In genomic region chr16:26447594-26447993, GRCm38 (mm10) we compare ENCODE assay signal across 9 mouse cellular contexts. TPM values are rescaled to one million over a fixed set of nuclear protein-coding genes. Genes with fewer than 3 reads are reported as not detected.
DNase-seq lines count a peak whose midpoint lies in the region; ATAC-seq and TF ChIP-seq lines count a peak whose summit lies in the region.
"Had no signal": no experiment of that assay in that cellular context is flagged by ENCODE, and none has a peak within 500 bp of the region (broad histone marks: within the 10 kb centered on the region; RNA-seq: fewer than 3 reads in every experiment).

No protein-coding gene starts in this region.

- TF ChIP-seq RAD21 in MEL (IDR thresholded peaks at IDR 0.05; ENCODE audit: low read depth, low read length) = no peak; the same call in none of the 2 replicates

- TF ChIP-seq CTCF in kidney, adult 2 months (conservative IDR thresholded peaks at IDR 0.05; ENCODE audit: insufficient read depth, insufficient read length, low read depth, low read length) = peak; percentile 26; the same call in 1 of the 2 replicates
- TF ChIP-seq CTCF in MEL (IDR thresholded peaks at IDR 0.05 in 2 of 3, conservative IDR thresholded peaks at IDR 0.05 in 1 of 3; ENCODE audit: control insufficient read depth in 1 of 3, insufficient read depth in 1 of 3, low read depth in 2 of 3, low read length in 3 of 3, poor library complexity in 1 of 3, severe bottlenecking in 1 of 3) = peak in 1 of 3 experiments; percentile 20; a peak in 1 of 6 replicates

- no peaks in the 10 kb centered on the region for H3K36me3 ChIP-seq in kidney, adult 2 months (ENCODE audit: control insufficient read depth, insufficient read depth, low read length)
- H3K36me3 ChIP-seq in kidney, embryonic 16.5 days (ENCODE audit: insufficient read depth, low read length) = no peaks in the 10 kb centered on the region
- H3K36me3 ChIP-seq in MEL (ENCODE audit: control insufficient read depth in 1 of 2, insufficient read depth in 2 of 2, low read length in 2 of 2) = no peaks in the 10 kb centered on the region
- H3K36me3 ChIP-seq: lung, embryonic 15.5 days had no signal

- H3K27me3 ChIP-seq in kidney, adult 2 months (replicated peaks; ENCODE audit: control insufficient read depth, insufficient read depth, low read length) = no peaks in the 10 kb centered on the region
- no peaks in the 10 kb centered on the region for H3K27me3 ChIP-seq in kidney, embryonic 16.5 days (ENCODE audit: insufficient read depth, low read length)
- H3K27me3 ChIP-seq in MEL (ENCODE audit: control insufficient read depth in 1 of 2, insufficient read depth in 2 of 2, low read length in 2 of 2) = no peaks in the 10 kb centered on the region
- H3K27me3 ChIP-seq: lung, embryonic 15.5 days had no signal

- H3K9ac ChIP-seq in kidney, embryonic 16.5 days (replicated peaks; ENCODE audit: low read length) = no peak overlapping the region
- H3K9ac ChIP-seq in MEL (ENCODE audit: control insufficient read depth, low read depth, low read length, poor library complexity, severe bottlenecking) = no peak overlapping the region
- H3K9ac ChIP-seq: lung, embryonic 15.5 days had no signal

- no peak overlapping the region for H3K4me3 ChIP-seq in kidney, adult 2 months (ENCODE audit: insufficient read depth, low read depth, low read length)
- H3K4me3 ChIP-seq in kidney, embryonic 16.5 days (ENCODE audit: low read length) = no peak overlapping the region
- peak overlapping the region; percentile 33 to 42; a peak in 3 of 4 replicates for H3K4me3 ChIP-seq in MEL (ENCODE audit: control insufficient read depth in 1 of 2, insufficient read depth in 1 of 2, low read depth in 2 of 2, low read length in 2 of 2)
- H3K4me3 ChIP-seq: lung, embryonic 15.5 days had no signal

- 43% methylated on average over 2 of the region's 2 CpGs for WGBS in kidney, adult 2 months
- WGBS in kidney, embryonic 16.5 days = 68% methylated on average over 2 of the region's 2 CpGs

- H3K9me3 ChIP-seq in kidney, embryonic 16.5 days (ENCODE audit: low read length) = no peaks in the 10 kb centered on the region
- H3K9me3 ChIP-seq in MEL (replicated peaks; ENCODE audit: insufficient read depth, low read length) = no peaks in the 10 kb centered on the region
- H3K9me3 ChIP-seq: lung, embryonic 15.5 days had no signal

- DNase-seq in kidney, adult 2 months = peak; percentile 52
- DNase-seq in MEL (ENCODE audit: low read depth, low spot score) = peak; percentile 38
- peak; percentile 69 for DNase-seq in fibroblast of lung, adult 2 months (ENCODE audit: low read depth)
- DNase-seq in kidney, adult 9 months = peak; percentile 61
- no peak for DNase-seq in thymus, postnatal 10 days (ENCODE audit: low spot score in 2 of 2)
- no peak for DNase-seq in spleen, adult 18-20 months

- no peaks in the 10 kb centered on the region for H3K79me2 ChIP-seq in MEL (ENCODE audit: control insufficient read depth, insufficient read depth, low read length, poor library complexity)

- H3K4me1 ChIP-seq in kidney, adult 2 months (ENCODE audit: control insufficient read depth, insufficient read depth, low read length) = no peaks in the 10 kb centered on the region
- H3K4me1 ChIP-seq in kidney, embryonic 16.5 days (ENCODE audit: insufficient read depth, low read length) = no peaks in the 10 kb centered on the region
- 0 out of 4 replicates have a peak, but pooled peaks cover 0 to 3% of the 10 kb centered on the region in 2 experiments for H3K4me1 ChIP-seq in MEL (ENCODE audit: control insufficient read depth in 1 of 2, insufficient read depth in 2 of 2, low read length in 2 of 2)
- H3K4me1 ChIP-seq: lung, embryonic 15.5 days had no signal

- TF ChIP-seq POLR2A in kidney, adult 2 months (IDR thresholded peaks at IDR 0.05; ENCODE audit: low read depth, low read length) = no peak
- TF ChIP-seq POLR2A in MEL (IDR thresholded peaks at IDR 0.05; ENCODE audit: control insufficient read depth in 1 of 2, insufficient read depth in 1 of 2, low read depth in 1 of 2, low read length in 2 of 2, poor library complexity in 1 of 2) = no peak

- H3K27ac ChIP-seq in kidney, adult 2 months (ENCODE audit: insufficient read depth, low read depth, low read length) = no peak overlapping the region
- no peak overlapping the region for H3K27ac ChIP-seq in kidney, embryonic 16.5 days (ENCODE audit: low read length)
- H3K27ac ChIP-seq in MEL (ENCODE audit: control insufficient read depth, low read depth, low read length) = no peak overlapping the region
- H3K27ac ChIP-seq: lung, embryonic 15.5 days had no signal

- no peak for ATAC-seq in kidney, embryonic 16.5 days (ENCODE audit: low FRiP score, low TSS enrichment)
- peak; percentile 71 for ATAC-seq in megakaryocyte, adult 5-6 weeks (ENCODE audit: poor library complexity, severe bottlenecking)

- no peak for TF ChIP-seq EP300 in MEL (IDR thresholded peaks at IDR 0.05; ENCODE audit: low read depth in 1 of 2, low read length in 2 of 2)

- no peak overlapping the region for H3K4me2 ChIP-seq in kidney, embryonic 16.5 days (replicated peaks; ENCODE audit: low read depth, low read length)
- H3K4me2 ChIP-seq: lung, embryonic 15.5 days had no signal

TF ChIP-seq in MEL, 35 proteins besides CTCF, POLR2A, EP300 and RAD21:
- TF ChIP-seq USF1 (IDR thresholded peaks at IDR 0.05; ENCODE audit: low read depth, low read length) (no peak), CHD1 (IDR thresholded peaks at IDR 0.05; ENCODE audit: low read depth, low read length) (no peak), TAL1 (IDR thresholded peaks at IDR 0.05; ENCODE audit: low read length) (no peak), ETS1 (IDR thresholded peaks at IDR 0.05; ENCODE audit: low read depth, low read length) (0 out of 2 replicates have a peak, but pooled peaks have one; percentile 25), SMC3 (IDR thresholded peaks at IDR 0.05; ENCODE audit: low read depth, low read length) (peak; percentile 26), KAT2A (conservative IDR thresholded peaks at IDR 0.05; ENCODE audit: low read depth, low read length) (no peak), MAFK (IDR thresholded peaks at IDR 0.05; ENCODE audit: borderline replicate concordance, low read depth, low read length) (no peak)
TF ChIP-seq in MEL: peak in this region for 2.

RNA-seq across cellular contexts. Expression of gene Cldn16, which starts 15.3 kb away (rescaled TPM):
- polyA plus RNA-seq in kidney, adult 2 months (2012; rRNA removed) = 14.3 and 15.4 TPM in 2 replicates
- 9.2 and 9.4 TPM in 2 replicates for polyA plus RNA-seq in kidney, embryonic 16.5 days (2015; fragmentation: Nextera tagmentation; extraction: Ambion mirVana)
- not detected in 2 replicates for total RNA-seq in MEL (2012; rRNA removed)
- not detected for polyA plus RNA-seq in MEL (2012; ENCODE audit: insufficient read depth in 1 of 2, insufficient read length in 2 of 2, low read depth in 1 of 2, low replicate concordance in 2 of 2, missing spikeins in 1 of 2)
- not detected in 2 replicates for total RNA-seq in megakaryocyte, adult 5-6 weeks (2015)
- total RNA-seq in megakaryocyte, adult 5-6 weeks (2017) = not detected in 2 replicates
- polyA plus RNA-seq: lung, embryonic 15.5 days had no signal

Comparison
In these comparisons a context has a peak if more than half of its experiments do, and no peak if none do; other contexts are left out.
1. DNase-seq: peak in kidney, adult 2 months (single experiment), MEL (single experiment), fibroblast of lung, adult 2 months (single experiment) and kidney, adult 9 months (single experiment); none in thymus, postnatal 10 days (0 of 2) and spleen, adult 18-20 months (0 of 2).
2. H3K4me3 ChIP-seq: peak in MEL (2 of 2); none in kidney, adult 2 months (single experiment) and kidney, embryonic 16.5 days (single experiment).
3. RNA of gene Cldn16, which starts 15.3 kb away (polyA plus RNA-seq): 14.3 to 15.4 TPM in kidney, adult 2 months and 9.2 to 9.4 TPM in kidney, embryonic 16.5 days; not detected in MEL; every median in the first group is over 10 times any median in the second.